Mouse (Mus musculus) right cerebral cortex, postnatal 10 days (tissue): ENCODE results near the gene Zfp26.
A peak's percentile ranks its signal among the peaks of the same experiment; 100 is the strongest.

Source experiments
- DNase-seq, 2 experiments: peaks; one replicate each; pipeline ENCODE4 v3.0.0; 2021; ENCODE audit warnings: low spot score in 2 of 2

The Zfp26 gene

DNA sequence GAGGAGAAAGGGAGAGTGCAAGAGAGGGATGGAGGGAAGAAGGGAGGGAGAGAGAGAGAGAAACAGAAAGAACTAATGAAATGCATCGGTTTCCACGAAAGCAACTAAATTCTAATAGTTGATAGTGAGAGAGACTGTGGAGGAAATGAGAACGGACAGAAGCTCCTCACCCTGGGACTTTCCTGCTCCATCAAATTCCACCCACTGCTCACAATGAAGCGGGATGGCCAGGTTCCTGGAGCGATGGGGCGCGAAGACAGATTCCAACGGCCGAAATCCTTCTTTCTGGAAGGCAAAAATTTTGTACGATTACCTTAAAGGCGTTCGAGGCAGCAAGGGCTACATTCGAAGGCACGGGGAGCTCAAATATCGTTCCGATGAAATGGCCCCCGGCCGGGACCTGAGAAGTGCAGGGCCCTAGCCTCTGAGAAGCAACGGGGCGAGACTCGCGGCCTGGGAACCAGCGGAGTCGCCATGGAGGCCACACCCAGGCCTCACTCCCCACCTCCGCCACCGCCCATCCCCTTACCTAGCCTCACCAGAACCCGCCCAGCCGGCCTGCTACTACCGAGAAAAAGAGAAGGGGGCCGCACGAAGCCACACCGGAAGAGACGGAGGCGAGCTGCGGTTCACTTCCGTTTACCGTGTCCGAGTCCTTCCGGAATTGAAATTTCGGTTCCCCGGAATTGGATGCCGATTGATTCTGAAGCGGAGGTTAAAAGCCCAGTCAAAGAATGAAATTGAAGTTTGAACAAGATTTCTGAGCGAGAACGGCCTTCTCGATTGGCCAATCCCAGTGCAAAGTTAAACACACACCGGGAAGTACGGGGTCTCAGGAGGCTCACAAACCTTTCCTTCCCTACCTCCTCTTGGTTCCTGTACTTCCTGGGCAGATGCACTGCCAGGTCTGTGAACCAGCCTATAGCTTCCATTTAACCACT is at the start of gene Zfp26:
Gene Zfp26, minus strand, starts transcription at position 786 of the 941 bp plus-strand sequence.
- peak; percentile 85 to 90 for DNase-seq

DNA sequence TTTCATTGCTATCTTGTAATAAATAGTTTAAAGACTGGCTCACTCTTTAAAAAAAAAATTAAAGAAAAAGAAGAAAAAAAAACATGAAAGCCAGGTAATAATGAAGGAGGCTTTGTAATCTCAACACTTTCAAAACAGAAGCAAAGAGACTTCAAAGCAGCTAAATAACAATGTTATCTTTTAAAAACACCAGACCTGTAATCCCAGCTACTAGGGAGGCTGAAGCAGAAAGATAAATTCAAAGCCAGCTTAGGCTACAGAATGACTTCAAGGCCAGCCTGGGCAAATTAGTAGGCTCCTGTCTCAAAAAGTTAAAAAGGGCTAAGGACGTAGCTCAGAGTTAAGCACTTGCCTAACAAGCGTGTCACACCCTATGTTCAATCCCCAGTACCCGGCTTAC is 49.7 kb upstream of the Zfp26 start:
- DNase-seq = no peak

DNA sequence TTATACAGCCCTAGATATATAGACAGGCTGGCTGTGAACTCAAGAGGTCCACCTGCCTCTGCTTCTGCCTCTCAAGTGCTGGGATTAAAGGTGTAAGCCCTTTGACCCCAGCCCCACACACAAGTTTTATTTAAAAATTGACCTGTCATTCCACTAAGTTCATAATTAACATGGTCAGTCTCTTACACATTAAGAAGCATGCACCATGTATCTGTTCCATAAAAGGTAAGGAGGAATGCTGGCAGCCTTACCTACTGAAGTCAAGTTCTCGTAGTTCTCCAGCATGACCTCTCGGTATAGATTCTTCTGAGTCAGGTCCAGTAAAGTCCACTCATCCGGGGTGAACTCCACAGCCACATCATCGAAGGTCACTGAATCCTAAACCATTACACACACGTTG is 44.8 kb upstream of the Zfp26 start:
- DNase-seq = no peak

DNA sequence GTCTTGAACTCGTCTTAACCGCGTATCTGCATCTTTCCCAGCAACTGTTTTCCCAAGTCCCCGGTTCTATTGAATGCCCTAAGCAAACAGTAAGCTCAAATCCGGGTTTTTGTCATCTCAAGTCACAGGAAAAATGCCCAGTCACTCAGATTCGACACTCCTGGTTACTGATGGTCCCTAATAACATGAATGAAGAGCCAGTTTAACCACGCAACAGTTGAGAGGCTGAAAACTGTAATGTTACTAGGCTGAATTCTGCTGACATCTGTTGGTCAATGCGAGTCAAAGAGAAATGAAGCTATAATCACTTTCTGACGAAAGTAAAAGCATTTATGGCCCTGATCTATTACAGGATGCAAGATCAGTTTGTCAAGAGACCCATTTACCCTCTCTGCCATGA is 33.3 kb upstream of the Zfp26 start:
- peak; percentile 22 to 36 for DNase-seq

DNA sequence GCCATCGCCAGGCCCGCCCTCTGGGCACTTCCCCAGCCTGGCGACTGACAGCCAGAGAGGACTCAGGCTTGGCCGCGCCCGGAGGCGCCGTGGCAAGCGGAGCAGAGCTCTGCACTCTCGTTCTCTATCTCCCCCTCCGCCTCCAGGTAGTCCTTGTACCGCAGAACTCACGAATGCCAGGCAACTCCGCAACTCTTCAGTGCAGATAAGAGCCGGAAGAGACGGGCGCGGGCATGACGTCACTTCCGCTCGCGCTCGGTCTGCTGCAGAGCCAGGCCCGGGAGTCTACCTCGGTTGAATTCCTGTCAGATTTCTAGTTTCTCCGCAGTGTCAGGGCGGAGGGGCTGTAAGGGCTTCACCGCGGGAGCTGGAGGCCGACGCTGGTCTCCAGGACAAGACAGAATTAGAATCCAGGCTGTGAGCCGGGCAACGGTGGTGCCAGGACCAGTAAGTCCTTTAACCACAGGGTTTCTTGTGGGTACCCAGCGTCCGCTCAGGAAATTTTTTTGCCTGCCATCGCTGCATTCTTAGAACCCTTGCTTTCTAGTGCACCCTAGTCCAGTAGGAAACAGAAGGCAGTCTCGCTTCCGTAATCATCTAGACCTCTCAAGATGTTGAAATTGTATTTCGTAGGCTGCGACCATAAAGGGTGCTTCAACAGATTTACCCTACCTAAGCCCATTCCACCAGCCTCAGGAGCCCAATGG is 32.7 kb upstream of the Zfp26 start, which contains the start of gene Zfp426:
Gene Zfp426, minus strand, starts transcription at position 220 of the 707 bp plus-strand sequence.
- peak; percentile 91 to 93 for DNase-seq

DNA sequence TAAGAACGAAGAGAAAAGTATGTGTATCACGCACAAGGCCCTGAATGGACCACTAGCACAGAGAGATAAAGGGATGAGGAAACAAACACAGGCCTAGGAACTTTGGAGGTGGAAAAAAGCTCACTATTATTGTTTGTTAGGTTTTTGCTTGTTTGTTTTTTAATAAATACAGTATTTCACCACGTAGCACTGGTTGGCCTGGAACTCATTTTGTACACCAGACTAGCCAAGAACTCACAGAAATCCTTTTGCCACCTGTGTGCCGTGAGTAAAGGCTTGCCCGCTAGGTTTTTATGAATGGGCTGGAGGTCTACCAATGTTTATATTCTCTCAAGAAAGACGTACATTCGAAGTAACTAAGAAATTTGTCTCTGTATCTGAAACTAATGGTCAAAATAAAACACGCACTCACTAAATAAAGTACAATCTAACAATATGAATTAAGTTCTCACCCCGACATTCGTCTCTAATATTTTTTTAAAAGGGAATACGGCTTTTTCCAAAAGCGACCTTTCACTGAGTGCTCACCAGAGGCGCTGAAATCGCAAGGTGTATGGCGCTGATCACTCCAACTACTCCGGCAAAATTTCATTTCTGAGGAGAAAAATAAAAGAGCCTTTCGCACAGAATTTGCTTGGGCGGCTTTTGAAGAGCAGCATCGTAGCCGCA is 32.0 kb upstream of the Zfp26 start:
- DNase-seq = no peak

DNA sequence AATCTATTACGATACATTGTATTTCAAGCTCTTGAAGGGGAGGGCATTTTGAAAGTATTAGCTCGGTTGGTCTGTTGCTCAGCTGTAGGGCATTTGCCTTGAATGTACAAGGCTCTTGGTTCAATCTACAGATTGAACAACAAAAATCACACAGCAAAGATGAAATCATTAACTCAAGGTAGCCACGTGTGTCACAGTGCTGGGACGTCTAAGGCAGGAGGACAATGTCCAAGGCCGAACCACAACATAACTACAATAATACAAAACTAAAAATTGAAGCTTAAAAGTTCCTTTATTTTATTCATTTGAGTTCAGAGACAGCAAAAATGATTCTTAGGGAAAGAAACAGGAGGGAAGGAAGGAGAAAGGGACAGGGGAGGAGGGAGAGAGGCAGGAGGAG is 29.6 kb upstream of the Zfp26 start:
- DNase-seq = no peak

DNA sequence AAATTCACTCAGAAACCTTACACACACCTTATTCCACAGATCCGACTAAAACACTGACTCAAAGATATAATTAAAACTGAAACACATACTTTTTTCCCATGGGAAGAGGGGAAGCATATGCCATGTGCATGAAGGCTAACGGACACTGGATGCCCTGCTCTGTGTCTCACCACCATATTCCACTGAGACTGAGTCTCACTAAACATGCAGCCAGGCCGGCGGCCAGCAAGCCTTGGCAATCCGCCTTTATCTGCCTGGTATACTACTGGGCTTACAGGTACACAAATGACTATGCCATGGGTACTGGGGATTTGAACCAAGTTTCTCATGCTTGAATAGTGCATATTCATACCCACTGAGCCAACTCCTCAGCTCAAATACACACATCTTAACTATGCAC is 19.4 kb upstream of the Zfp26 start:
- DNase-seq = peak in 1 of 2 experiments; percentile 28

DNA sequence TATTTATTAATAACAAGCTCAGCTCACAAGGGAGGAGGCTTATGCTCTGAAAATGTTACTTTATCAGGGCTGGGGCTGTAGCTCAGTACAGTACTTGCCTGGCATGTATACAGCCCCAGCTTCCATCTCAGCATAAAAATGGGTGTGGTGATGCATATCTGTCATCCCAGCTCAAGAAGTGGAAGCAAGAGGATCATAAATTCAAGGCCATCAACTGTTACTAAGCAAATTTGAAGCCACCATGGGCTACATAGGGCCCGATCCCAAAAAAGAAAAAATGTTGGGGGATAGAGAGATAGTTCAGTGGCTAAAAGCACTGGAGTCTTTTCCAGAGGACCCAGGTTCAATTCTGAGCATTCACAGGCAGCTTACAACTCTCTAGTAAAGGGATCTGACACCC is 16.7 kb upstream of the Zfp26 start:
- no peak for DNase-seq

DNA sequence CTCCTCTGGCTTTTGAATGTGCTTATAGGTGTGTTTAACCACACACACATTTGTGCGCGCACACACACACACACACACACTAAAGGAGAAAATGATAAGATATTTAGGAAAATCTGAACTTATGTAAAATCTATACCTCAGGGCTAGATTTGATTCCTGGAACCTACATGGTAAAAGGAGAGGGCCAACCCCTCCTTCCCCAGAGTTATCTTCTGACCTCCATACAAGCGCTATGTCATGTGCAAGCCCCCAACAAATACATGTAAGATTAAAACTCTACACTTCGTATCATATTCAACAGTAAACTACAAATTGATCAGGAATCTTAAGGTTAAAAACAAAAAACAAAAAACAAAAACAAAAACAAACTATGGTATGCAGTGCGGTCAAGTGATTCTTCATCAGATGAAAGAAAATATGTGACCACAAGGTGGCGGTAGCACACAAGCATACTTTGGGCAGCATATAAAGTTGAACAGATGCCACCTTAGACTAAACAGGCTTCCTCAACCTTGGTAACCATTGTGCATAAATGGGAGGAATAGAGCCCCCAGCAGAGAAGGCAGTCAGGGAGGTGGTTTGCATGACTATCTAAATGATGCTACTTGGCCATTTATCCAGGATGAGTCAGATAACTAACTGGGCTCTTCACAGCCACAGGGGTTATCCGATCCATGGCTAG is 6.9 kb upstream of the Zfp26 start:
- peak; percentile 65 to 74 for DNase-seq

DNA sequence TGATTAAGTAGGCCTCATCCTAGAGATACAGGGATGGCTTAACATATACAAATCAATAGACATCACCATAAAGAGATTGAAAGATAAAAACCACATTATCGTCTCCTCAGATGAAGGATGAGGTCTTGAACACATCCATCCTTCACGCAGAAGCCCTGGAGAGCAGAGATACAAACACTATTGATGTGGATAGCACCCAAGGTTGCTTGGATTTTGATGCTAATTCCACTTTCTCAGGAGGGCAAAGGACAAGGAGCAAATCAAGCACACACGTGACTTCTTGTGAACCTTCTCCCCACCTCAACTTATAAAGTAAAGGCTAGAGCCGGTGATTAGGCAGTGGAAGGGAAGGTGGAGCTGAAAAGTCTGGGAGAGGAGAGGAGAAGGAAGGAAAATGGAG is 6.3 kb downstream of the Zfp26 start:
- DNase-seq = no peak

DNA sequence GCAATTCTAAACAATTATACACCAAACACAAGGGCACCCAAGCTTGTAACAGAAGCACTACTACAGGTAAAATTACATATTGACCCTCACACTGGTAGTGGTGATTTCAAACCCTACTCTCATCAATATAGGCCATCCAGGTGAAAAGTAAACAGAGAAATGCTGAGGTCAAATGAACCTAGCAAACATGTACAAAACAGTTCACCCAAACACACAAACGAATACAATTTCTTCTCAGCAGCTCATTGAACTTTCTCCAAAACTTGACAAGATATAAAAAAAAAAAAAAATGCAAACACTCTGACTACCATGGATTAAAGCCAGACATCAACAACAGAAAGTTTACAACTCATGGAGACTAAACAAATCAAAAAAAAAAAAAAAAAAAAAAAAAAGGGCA is 8.5 kb downstream of the Zfp26 start:
- no peak for DNase-seq

DNA sequence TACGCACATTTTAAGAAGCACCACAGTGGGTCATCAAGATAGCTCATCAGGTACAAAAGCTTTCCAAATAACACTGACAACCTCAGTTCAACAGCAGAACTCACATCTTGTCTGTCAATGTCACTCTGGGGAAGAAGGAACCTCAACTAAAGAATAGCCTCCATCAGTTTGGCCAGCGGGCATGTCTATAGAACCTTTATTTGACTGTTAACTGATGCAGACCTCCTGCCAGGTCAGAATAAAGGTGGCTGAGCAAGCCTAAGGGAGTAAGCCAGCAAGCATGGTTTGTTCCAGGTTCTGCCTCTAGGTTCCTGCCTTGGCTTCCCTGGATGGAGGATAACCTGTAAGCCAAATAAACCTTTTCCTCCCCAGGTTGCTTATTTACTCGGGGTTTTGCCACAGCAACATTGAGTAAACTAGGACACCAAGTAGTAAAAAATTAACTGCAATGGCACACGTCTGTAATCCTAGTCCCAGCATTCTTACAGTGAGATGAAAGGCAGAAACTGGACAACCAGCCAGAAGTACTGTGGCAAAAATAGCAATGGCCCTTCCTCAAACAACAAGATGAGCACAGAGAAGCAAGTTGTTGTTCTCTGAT is 16.7 kb downstream of the Zfp26 start:
- no peak for DNase-seq

DNA sequence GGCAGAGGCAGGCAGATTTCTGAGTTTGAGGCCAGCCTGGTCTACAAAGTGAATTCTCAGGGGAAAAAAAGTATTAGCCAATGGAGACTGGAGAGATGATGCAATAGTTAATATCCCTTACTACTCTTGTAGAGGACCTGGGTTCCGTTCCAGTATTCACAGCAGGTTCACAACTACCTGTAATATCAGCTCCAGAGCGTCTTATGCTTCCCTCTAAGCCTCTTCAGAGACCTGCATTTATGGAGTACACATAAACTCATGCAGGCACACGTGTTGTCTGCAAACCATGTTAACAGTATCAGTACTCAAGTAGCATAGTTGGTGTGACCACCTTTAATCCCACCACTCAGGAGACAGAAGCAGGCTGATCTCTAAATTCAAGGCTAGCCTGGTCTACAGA is 30.0 kb downstream of the Zfp26 start:
- DNase-seq = no peak

DNA sequence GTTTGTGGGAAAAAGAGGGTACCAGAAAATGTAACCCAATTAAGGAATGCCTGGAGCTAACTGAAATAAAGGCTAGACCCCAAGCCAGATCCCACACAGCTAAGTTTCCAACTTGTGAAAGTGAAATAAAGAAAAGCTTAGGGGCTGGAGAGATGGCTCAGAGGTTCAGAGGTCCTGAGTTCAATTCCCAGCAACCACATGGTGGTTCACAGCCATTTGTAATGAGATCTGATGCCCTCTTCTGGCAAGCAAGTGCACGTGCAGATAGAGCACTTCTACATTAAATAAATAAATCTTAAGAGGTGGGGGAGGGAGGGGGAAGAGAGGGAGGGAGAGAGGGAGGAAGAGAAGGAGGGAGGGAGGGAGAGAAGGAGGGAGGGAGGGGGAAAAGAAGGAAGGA is 48.5 kb downstream of the Zfp26 start:
- DNase-seq = no peak

DNA sequence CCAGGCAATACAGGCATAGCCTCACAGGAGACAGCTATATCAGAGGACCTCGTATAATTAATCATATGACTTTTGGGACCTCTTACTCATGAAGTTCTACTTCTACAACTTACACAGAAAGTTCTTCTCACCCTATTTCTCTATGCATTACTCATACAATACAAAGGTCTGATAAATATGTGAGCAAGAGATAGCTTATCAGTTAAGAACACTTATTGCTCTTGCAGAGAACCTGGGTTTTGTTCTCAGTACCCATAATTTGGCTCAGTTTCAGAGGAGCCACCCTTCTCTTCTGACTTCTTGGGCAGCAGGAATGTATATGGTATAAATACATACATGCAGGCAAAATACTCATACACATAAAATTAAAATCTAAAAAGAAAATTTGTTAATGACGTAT is 50.6 kb downstream of the Zfp26 start:
- DNase-seq = no peak

DNA sequence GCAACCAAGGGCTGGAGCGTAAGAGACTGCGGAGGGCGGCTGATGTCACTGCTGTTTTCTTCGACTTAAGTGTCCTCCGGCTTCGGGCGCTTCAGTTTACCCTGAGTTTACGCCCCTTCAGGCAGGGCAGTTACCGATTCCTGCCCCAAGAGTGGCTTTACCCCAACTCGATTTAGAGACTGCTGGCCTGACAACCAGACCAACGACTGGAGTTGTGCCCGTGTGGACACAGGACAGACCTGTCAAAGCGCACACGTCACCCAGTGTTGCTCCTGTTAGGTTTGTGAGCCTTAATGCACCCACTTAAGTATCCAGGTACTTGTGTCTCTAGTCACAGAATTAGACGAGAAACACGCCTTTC is 74.6 kb downstream of the Zfp26 start:
- no peak for DNase-seq

DNA sequence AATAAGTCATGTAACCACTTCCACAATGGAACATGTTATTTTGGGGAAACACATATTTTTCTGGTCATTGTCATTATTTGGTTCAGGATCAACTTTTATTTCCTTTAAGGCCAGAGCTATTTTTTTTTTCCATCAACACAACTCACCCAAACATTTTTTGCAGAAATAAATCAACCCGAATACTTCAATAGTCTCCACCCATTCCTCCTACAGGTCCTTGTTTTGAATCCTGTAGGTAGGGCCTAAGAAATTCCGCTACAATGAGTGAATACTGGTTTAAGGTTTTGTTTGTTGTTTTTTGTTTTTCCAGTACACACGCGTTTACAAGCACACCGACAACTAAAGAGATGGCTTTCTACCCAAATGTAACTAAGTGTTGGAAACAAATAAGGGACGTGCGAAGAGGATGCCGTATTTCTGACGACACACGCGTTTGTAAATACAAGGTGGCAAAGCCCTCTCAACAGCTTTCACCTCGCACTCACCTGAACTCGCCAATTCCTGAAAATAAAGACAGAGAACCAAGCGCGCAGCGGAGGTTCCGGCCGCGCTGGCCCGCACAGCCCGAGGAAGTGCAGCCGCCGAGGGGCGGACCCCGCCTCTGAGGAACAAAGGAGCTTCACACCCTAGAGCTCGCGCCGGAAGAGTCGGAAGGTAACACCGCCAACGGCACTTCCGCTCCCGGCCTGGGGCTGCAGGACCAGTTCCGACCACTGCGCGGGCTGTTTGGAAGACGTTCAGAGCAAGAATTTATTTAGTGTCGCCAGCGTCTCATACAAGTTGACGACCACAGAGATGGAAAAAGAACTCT is 75.2 kb downstream of the Zfp26 start, which contains the start of gene Zfp560:
Gene Zfp560, minus strand, starts transcription at position 646 of the 811 bp plus-strand sequence.
- DNase-seq = peak; percentile 92 to 94

DNA sequence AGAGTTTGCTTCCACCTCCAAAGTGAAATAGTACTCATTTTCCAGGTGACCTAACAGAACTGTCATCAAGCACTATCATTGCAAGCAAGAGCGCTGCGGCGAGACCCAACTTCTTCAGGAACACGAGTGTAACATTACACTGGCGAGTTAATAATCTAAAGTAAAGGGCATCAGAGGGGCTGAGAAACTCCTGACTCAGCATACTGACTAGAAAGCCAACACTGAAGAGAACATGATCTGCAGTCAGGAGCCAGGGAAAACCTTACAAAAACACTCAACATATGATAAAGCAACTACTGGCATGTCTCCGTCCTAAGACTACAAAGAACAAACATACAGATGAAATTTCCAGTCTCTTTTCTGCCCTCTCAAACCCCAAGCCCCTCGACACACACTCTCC is 76.3 kb downstream of the Zfp26 start:
- DNase-seq = no peak
